Mouse (Mus musculus) small intestine, adult 2 months (tissue): ENCODE measurements around the gene Cpeb3. TPM values are rescaled to one million over a fixed set of nuclear protein-coding genes. Genes with fewer than 3 reads are reported as not detected.

Experiments used
- H3K27ac ChIP-seq: fragments of 200-500 bp; 2 replicates; pipeline ENCODE4 v1.5.1; 2012; ENCODE audit warnings: low read depth, low read length, control low read depth, inconsistent platforms; ENCODE audit not compliant: insufficient read depth
- H3K27me3 ChIP-seq: fragments of 200-500 bp; 2 replicates; pipeline ENCODE4 v1.6.1; 2012; ENCODE audit warnings: mild to moderate bottlenecking, moderate library complexity, low read length, inconsistent platforms; ENCODE audit not compliant: control insufficient read depth, insufficient read depth
- H3K36me3 ChIP-seq: fragments of 200-500 bp; 2 replicates; pipeline ENCODE4 v1.6.1; 2012; ENCODE audit warnings: mild to moderate bottlenecking, low read length, control low read depth, inconsistent platforms; ENCODE audit not compliant: control insufficient read depth, insufficient read depth
- H3K4me1 ChIP-seq: fragments of 200-500 bp; 2 replicates; pipeline ENCODE4 v1.6.1; 2012; ENCODE audit warnings: low read length, inconsistent platforms, mixed read lengths; ENCODE audit not compliant: control insufficient read depth, insufficient read depth, insufficient read length
- H3K4me3 ChIP-seq: fragments of 200-500 bp; 2 replicates; pipeline ENCODE4 v1.5.1; 2012; ENCODE audit warnings: low read depth, mild to moderate bottlenecking, control low read depth, inconsistent platforms, low read length, moderate library complexity
- CTCF ChIP-seq: fragments of 200-500 bp; IDR thresholded peaks from 2 replicates; pipeline ENCODE4 v1.5.1; 2012; ENCODE audit warnings: low read depth, mild to moderate bottlenecking, control low read depth, inconsistent platforms, low read length, moderate library complexity, mixed read lengths; ENCODE audit not compliant: insufficient replicate concordance, insufficient read length; ENCODE audit errors: extremely low read depth
- POLR2A ChIP-seq: fragments of 200-500 bp; IDR thresholded peaks from 2 replicates; pipeline ENCODE4 v1.6.1; 2012; ENCODE audit warnings: low read depth, mild to moderate bottlenecking, control low read depth, inconsistent platforms, low read length, moderate library complexity
- WGBS: fragments of 180-500 bp; shearing (Covaris S2); methylation state at CpG from one replicate; pipeline ENCODE4 v1.1.7; 2018; 5-methylcytosine and 5-hydroxymethylcytosine counted together
- polyA plus RNA-seq: library from polyadenylated mRNA; depleted of rRNA; stranded (reverse); fragments of >200 nt; gene quantifications from 2 replicates; pipeline ENCODE4 v1.2.3, GENCODE M21; 2012; rRNA removed

Gene Cpeb3
- polyA plus RNA-seq, 1 experiment, result 9.1 TPM

DNA sequence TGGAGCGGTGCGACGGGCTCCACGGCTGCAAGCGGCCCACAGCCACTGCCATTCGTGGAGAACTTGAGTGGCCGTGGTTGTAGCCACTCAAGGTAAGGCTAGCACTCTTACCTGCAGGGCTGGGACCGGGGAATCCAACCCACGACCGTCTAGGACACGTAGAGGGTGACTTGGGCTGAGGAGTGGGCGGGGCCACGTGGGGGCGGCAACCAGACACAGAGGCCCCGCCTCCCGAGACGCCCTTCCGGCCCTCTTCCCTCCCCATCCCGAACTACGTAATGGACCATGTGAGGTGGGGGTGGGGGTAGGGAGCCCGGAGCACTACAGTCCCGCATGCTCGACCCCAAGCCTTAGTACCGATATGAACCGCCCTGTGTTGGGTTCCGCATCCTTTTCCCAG is 190.0 kb downstream of the Cpeb3 start:
- Histone ChIP-seq H3K27ac (no peak overlapping the region), H3K36me3 (no peaks in the 10 kb centered on the region), H3K4me1 (peaks cover 6% of the 10 kb centered on the region; the same call in 1 of the 2 replicates), H3K27me3 (no peaks in the 10 kb centered on the region), H3K4me3 (peak overlapping the region; percentile 64)
- no peak for TF ChIP-seq CTCF
- peak; percentile 25; the same call in 1 of the 2 replicates for TF ChIP-seq POLR2A
- 9% methylated on average over 26 of the region's 26 CpGs for WGBS

DNA sequence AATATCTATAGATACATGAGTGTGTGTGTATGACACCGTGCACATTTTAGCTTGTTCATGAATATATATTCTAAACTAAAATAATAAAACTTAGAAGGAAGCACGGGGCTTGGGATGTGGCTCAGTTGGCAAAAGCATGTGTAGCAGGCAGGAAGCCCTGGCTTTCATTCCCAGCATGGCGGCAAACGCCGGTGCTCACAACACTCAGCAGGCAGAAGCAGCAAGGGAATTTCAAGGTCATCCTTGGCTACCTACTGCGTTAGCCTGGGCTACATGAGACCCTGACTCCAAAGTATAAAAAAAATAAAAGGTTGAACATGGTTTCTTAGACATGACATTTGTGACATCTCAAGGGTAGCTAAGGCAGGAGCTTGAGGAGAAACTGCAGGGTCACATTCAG is 191.5 kb downstream of the Cpeb3 start:
- TF ChIP-seq POLR2A (no peak), CTCF (no peak)
- H3K4me1 ChIP-seq, result peaks cover 6% of the 10 kb centered on the region; the same call in 1 of the 2 replicates
- no peaks in the 10 kb centered on the region for H3K27me3 ChIP-seq
- 91% methylated on average over 6 of the region's 6 CpGs for WGBS
- no peak overlapping the region for H3K27ac ChIP-seq
- peaks cover 4% of the 10 kb centered on the region for H3K36me3 ChIP-seq
- H3K4me3 ChIP-seq, result no peak overlapping the region

DNA sequence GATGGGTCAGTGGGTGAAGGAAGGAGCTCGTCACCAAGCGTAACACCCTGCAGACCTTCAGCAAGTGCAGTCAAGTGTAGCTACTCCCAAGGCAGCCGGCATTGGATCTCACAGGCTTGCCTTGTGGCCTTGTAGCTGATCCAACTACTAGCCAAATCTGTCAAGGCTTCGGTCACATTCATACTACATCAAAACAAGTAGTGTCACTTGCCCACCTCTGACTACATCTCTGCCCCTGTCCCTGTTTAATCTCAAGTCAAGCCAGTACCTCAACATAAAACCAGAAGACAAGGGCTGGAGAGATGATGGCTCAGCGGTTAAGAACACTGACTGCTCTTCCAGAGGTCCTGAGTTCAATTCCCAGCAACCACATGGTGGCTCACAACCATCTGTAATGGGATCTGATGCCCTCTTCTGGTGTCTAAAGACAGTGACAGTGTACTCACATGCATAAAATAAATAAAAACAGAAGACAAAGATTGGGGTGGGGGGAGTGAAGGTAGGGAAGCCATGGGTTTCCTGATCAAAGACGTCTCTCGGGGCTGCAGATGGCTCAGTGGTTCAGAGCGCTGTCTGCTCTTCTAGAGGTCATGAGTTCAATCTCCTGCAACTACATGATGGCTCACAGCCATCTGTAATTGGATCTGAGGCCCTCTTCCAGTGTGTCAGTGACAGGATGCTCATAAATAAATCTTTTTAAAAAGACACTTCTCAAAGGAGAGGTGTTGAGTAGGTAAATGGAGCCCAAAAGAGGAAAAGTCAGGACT is 194.0 kb downstream of the Cpeb3 start:
- Histone ChIP-seq H3K4me1 (peaks cover 6% of the 10 kb centered on the region; the same call in 1 of the 2 replicates), H3K27me3 (no peaks in the 10 kb centered on the region), H3K4me3 (no peak overlapping the region), H3K27ac (no peak overlapping the region), H3K36me3 (peaks cover 25% of the 10 kb centered on the region)
- TF ChIP-seq POLR2A (no peak), CTCF (no peak)
- whole genome bisulfite sequencing, result 90% methylated on average over 8 of the region's 8 CpGs

DNA sequence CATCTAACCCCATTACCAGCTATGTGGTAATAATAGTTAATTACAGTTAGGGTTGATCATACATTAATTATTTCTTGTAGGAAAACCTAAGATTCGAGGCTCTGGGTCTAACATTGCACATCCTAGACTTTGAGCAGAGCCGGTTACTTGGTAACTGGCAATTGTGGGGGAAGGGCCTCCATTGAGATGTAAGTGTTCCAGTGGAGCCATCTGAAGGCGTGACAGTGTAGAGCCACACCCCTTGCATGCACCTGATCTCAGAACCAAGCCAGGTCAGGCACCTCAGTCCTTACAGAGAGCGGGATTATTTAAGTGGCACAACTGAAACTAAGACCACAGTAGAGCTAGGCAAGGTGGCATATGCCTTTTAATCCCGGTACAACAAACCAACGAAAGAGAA is 194.9 kb downstream of the Cpeb3 start:
- Histone ChIP-seq H3K4me3 (no peak overlapping the region), H3K27ac (no peak overlapping the region), H3K36me3 (peaks cover 33% of the 10 kb centered on the region), H3K4me1 (peaks cover 4% of the 10 kb centered on the region; the same call in 1 of the 2 replicates), H3K27me3 (no peaks in the 10 kb centered on the region)
- 84% methylated on average over 6 of the region's 6 CpGs for WGBS
- TF ChIP-seq CTCF, result no peak
- no peak for TF ChIP-seq POLR2A

DNA sequence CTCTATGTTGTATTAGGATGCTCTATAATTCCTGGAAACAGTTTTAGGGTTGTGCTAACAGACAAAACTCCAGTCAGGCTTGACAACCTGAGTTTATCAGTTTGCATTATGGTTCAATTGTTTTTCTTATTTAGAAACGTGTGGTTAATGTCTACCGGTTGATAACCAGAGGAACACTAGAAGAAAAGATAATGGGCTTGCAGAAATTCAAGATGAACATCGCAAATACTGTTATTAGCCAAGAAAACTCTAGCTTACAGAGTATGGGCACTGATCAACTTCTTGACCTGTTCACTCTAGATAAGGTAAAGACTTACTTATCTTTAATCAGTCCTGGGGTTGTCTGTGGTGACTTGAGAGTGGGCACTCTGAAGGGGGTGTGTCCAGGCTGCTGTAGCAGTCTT is 198.5 kb downstream of the Cpeb3 start:
- Histone ChIP-seq H3K27me3 (no peaks in the 10 kb centered on the region), H3K27ac (no peak overlapping the region), H3K36me3 (peaks cover 56% of the 10 kb centered on the region), H3K4me1 (no peaks in the 10 kb centered on the region), H3K4me3 (no peak overlapping the region)
- 84% methylated on average over 3 of the region's 3 CpGs for WGBS
- TF ChIP-seq POLR2A (no peak), CTCF (no peak)

DNA sequence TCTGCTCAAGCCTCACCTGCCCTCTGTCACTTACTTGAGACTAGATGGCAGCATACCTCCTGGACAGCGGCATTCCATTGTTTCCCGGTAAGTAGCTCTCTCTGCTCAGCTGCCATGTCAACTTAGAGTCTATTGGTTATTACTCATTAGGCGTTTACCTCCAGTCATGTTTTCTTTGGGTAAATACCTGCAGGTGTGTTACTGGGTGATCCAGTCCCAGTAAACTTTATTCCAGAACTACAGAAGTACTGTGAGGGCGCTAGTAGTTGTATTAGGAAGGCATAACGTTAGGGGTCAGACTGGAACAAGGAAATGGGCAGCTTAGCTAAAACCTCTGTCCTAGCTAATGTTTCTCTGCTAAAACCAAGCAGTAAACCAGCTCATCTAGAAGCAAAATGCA is 203.8 kb downstream of the Cpeb3 start:
- Histone ChIP-seq H3K36me3 (peaks cover 73% of the 10 kb centered on the region), H3K4me1 (no peaks in the 10 kb centered on the region), H3K4me3 (no peak overlapping the region), H3K27ac (no peak overlapping the region), H3K27me3 (no peaks in the 10 kb centered on the region)
- TF ChIP-seq POLR2A (no peak), CTCF (no peak)
- WGBS, result 81% methylated on average over 5 of the region's 5 CpGs

Other genes starting within 250 kb of the Cpeb3 start
- 15.6 and 25.4 TPM in 2 replicates for gene March5, start 1.1 kb downstream of the Cpeb3 start, polyA plus RNA-seq
- 5.7 and 6.8 TPM in 2 replicates for gene Ide, start 129.3 kb upstream of the Cpeb3 start, polyA plus RNA-seq
- 0.44 and 1.4 TPM in 2 replicates for gene Kif11, start 167.8 kb upstream of the Cpeb3 start, polyA plus RNA-seq
- 7.6 and 9.4 TPM in 2 replicates for gene Hhex, start 226.2 kb upstream of the Cpeb3 start, polyA plus RNA-seq